Mouse (Mus musculus): Measurements from ENCODE around the gene Fos.
A peak's percentile ranks its signal among the peaks of the same experiment; 100 is the strongest.

DNA sequence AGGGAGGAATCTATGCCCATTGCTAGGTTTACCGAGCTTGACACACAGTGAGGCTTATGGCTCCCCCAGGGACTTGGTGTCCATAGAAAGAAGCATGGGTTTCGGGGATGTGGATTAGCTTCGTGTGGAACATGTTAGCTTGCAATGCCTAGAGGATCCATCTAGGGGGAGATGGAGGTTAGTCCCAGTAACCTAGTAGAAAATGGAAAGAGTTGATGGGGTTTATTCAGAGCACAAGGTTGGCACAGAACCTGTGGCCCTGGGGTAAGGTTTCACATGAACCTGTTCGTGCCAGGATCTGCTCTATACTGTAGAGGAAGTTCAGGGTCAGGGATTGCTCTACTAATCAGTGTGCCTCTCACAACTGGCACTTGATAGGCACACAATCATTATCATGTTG, 9.5 kb downstream of the Fos start:
- peak; percentile 37 for TF ChIP-seq CTCF (IDR thresholded peaks at IDR 0.05; ENCODE audit: low read depth)
- TF ChIP-seq EP300 (IDR thresholded peaks at IDR 0.05; ENCODE audit: low read depth) = no peak
